Mouse (Mus musculus): ENCODE measurements around the gene Cyp17a1. TPM values are rescaled to one million over a fixed set of nuclear protein-coding genes. Genes with fewer than 3 reads are reported as not detected.

Cyp17a1 gene
- total RNA-seq, 2 experiments from 2014 or later = not detected

DNA sequence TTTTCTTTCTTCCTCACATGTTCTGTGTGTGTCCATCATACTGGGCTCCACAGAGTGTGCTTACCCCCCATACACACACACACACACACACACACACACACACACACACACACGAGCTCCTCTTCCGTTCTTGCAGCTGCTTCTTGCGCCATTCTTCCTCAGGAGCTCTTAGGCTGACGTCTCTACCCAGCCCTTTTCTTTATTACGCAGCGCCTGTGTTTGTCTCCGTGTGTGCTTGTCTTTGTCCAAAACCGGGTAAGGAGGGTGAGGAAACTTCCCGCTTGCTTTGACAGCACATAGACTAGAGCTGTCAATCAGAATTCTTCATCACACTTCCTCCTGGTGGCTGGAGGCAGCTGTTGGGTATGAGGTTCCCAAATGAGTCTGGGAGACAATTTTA, 54.6 kb downstream of the Cyp17a1 start:
- no peak for DNase-seq (ENCODE audit: low spot score in 2 of 2)

- no peak for DNase-seq (ENCODE audit: low spot score in 2 of 2)
These were observed 55.6 kb downstream of the Cyp17a1 start for GRCm38 (mm10) chr19:46617361-46617760.

Other genes with a start within 250 kb of the Cyp17a1 start
- 100 to 1,000 TPM; 110 to 112 TPM for gene Trim8, start 171.5 kb downstream of the Cyp17a1 start, total RNA-seq (2021)
- 100 to 1,000 TPM; 127 to 132 TPM for gene Arl3, start 100.0 kb downstream of the Cyp17a1 start, total RNA-seq (2021)
- 1 to 10 TPM; 5.2 to 7.6 TPM for gene Sfxn2, start 99.8 kb downstream of the Cyp17a1 start, total RNA-seq (2021)
- 10 to 100 TPM; 38.1 to 40.1 TPM for gene Wbp1l, start 74.1 kb downstream of the Cyp17a1 start, total RNA-seq (2021)
- gene Borcs7, start 16.7 kb upstream of the Cyp17a1 start, total RNA-seq (2021) = 10 to 100 TPM; 19.1 to 21.2 TPM
- gene As3mt, start 34.3 kb upstream of the Cyp17a1 start, total RNA-seq (2021) = 10 to 100 TPM; 25.7 to 28.1 TPM
- gene Cnnm2, start 88.4 kb upstream of the Cyp17a1 start, total RNA-seq (2021) = 10 to 100 TPM; 39.4 to 41.1 TPM

Measured in layer of hippocampus, adult 18-20 months (tissue).